Mouse (Mus musculus) ovary, adult 18-20 months (tissue): ENCODE results near the gene Fry.
A peak's percentile ranks its signal among the peaks of the same experiment; 100 is the strongest.

ENCODE experiments used
- DNase-seq: peaks from one replicate; pipeline ENCODE4 v3.0.0; 2022; ENCODE audit warnings: low spot score, mixed read lengths

Fry gene

DNA sequence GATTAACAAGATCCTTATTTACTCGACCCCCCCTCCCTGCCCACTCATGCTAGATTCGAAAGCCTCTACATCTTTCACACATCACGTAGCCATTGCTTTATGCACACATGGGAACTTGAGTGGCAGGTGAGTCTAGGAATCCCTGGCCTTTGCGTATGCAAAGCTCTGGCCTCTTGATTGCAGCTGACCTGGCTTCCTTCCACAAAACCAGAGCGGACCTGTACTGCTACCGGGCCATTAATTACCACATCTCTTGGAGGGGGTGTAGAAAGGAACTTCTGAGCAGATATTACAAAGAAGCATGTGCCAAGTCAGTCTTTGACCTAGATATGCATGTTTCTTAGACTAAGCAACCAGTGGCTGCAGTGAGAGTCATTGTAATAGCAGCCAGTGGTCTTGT, 55.4 kb downstream of the Fry start:
- DNase-seq, result no peak

DNA sequence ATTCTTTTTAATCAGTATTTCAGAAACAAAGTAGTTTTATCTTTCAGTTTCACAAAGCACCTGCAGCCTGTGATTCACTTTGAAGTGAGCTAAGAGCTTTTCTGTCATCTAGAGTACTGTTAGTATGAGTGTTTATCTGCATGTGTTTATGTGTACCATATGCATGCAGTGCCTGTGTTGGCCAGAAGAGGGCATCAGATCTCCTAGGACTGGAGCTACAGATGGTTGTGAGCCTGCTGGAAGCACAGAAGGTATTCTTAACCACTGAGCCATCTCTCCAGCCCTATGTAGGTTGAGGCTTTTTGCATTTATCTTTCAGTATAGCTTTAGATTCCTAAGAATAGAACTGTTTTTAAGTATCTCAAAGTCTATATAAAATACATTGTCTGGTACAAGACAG, 56.5 kb downstream of the Fry start:
- DNase-seq, result no peak

DNA sequence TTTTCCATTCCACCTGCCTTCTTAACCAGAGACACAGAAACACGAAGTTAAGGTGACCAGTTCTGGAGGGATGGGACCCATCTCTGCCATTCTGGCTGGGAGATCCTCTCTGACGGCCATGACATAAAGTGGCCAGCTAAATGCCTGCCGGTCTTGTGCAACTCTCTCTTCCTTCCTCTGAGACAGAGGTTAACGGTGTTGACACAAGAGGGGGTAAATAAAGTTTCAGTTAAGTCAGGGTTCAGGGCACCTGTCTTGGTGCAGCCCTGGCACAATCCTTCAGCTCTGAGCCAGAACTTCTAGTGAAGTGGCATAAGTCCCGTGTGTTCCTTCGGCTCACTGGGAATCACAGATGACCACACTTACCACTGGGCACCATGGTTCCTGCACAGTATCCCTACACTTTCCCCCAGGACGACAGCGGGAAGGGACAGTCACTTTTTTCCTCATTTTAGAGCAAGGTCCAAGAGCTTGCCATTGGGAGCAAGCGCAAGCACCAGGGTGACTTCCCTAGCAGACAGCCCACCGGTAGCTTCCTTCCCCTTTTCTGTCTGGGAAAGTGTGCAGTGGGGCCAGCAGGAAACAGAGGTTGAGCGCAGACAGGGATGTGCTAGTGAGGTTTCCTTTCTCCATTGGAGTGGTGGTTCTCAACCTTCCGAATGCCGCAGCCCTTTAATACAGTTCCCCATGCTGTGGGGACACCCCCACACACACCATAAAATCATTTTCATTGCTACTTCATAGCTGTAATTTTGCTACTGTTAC, 58.0 kb downstream of the Fry start:
- DNase-seq, result no peak

DNA sequence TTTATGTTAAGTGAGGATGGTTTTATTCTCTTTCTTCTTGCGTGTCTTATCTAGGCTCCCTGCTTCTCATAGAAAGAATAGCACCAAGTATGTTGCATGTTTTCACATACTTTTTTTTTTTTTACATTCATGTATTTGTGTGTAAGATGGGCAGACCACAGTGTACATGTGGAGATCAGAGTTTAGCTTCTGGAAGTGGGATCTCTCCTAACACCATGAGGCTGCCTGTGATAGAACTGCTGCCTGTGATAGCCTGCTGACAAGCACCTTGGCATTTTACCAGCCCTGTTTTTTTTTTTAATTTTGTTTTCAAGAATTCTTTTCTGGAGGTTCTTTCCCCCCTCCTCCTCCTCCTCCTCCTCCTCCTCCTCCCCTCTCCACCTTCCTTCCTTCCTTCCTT, 59.3 kb downstream of the Fry start:
- no peak for DNase-seq

DNA sequence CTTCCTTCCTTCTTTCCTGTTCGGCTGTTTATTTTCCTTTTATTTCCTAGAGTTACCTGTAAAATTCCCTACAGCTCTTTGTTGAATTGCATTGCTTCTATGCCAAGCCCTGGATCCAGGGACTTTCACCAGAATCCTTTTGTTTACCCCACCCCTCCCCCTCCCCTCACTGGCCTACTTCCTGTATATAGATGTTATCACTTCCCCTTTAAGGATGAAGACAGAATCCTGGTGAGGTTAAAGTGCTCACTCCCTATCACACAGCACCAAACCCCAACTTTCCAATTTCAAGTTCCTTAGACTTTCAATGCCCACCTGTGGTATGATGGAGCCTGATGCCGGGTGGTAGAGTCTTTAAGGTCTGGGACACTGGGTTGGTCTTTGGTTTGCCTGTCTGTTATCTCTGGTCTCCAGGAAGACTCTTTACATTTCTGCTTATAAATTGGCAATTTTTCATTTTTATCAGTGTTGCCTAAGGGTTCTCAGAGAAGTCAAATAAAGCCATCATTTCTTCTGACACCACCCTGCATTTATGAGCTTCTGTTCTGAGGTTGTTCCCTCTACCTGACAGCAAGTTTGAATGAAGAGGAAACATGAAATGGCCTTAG, 59.9 kb downstream of the Fry start:
- DNase-seq, result no peak

- DNase-seq, result no peak
Observed at GRCm38 (mm10) chr5:150180985-150181607, 62.7 kb downstream of the Fry start.

- no peak for DNase-seq
Observed at GRCm38 (mm10) chr5:150184959-150185358, 66.5 kb downstream of the Fry start.

DNA sequence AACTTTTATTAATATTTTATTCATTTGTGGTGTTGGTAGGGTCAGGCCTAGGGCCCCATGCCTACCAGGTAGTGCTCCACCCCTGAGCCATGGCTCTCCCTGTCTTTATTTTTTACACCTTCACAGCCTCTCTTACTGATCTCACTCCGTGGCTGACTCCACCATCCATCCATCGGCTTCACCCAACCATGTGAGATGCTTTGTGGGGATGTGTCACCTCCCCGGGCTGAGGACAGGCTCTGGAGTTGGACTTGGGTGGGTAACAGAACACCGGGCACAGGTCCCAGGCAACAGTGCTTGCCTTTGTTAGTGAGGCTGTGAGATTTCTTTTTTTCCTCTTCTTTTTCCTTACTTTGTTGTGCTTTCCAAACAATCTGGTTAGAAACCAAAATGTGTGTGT, 67.7 kb downstream of the Fry start:
- DNase-seq, result no peak

- no peak for DNase-seq
Observed at GRCm38 (mm10) chr5:150186676-150187075, 68.2 kb downstream of the Fry start.

- DNase-seq, result no peak
Observed at GRCm38 (mm10) chr5:150188031-150188430, 69.6 kb downstream of the Fry start.

DNA sequence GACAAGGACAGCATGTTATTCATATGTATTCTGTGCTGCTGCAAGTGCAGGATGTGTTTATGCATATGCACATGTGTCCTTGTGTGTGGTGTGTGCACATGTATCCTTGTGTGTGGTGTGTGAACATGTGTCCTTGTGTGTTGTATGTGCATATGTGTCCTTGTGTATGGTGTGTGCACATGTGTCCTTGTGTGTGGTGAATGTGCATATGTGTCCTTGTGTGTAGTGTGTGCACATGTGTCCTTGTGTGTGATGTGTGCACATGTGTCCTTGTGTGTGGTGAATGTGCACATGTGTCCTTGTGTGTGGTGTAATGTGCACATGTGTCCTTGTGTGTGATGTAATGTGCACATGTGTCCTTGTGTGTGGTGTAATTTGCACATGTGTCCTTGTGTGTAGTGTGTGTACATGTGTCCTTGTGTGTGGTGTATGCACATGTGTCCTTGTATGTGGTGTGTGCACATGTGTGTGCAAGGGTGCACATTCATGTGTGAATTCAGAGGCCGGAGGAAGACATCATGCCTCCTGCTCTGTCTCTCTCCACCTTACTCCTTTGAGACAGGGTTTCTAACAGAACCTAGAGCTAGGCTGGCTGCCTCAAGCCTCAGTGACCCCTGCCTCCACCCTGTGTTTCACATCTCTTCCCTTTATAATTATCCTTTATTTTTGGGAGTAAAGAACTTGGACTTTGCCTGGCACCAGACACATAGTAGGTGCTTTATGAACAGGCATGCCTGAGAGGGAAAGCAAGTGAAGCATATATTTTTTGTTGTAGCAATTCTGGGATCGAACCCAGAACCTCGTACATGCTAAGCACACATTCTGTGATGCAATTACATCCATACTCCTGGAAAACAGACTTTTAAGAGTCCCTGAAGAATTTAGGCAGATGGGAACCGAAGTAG, 72.3 kb downstream of the Fry start:
- no peak for DNase-seq

DNA sequence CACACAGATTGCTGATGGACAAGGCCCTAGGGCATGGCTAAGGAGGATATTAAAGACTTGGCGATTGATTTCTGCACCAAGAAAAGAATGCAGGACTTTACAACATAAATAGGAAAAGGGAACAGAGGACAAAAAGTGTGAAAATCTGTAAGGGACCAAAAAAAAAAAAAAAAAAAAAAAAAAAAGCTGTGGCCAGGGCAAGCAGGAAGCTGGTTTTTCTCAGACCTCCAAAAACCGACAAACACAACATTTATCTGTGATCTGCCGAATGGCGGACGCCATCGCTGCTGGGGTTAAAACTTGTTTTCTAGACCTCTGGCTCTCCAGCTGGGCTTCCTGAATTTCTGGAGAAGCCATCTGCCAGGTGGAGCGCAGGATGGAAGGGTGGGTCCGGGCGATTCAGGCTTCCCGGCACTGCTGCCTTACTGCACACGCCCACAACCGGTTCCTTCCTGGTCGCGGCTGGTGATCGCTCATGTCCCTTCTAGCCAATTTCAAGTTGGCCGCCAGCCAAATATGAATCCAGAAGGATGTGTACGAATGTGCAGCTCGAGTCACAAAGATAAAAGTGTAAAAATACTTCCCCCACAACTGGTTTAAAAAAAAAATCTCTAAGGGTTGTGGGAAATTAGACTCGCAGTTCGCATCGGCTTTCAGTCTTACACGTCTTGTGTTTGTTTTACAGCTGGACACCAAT, 77.2 kb downstream of the Fry start:
- peak; percentile 50 for DNase-seq

- peak; percentile 35 for DNase-seq
Observed at GRCm38 (mm10) chr5:150196211-150196585, 77.8 kb downstream of the Fry start.

DNA sequence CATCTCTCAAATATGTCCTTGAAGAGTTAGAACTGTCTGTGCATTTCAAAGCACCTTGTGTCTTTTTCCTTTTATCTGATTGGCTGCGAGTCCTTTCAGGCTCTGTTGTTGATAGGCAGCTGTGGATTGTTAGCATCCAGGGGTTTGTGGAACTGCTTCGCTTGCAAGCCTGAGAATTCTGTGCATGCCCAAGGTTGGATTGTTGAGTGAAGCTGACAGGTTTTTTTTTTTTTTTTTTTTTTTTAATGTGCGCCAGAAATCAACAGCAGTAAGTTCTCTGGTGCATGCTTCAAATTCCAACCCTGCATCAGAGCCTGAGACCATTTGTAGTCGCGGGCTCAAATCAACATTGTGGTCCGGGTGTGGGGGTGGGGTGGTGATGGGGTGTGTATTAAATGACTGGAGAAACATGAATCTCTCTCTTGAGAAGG, 78.5 kb downstream of the Fry start:
- DNase-seq, result no peak

GRCm38 (mm10) chr5:150206749-150207148, 88.3 kb downstream of the Fry start:
- no peak for DNase-seq

- no peak for DNase-seq
Observed at GRCm38 (mm10) chr5:150207596-150207995, 89.2 kb downstream of the Fry start.

DNA sequence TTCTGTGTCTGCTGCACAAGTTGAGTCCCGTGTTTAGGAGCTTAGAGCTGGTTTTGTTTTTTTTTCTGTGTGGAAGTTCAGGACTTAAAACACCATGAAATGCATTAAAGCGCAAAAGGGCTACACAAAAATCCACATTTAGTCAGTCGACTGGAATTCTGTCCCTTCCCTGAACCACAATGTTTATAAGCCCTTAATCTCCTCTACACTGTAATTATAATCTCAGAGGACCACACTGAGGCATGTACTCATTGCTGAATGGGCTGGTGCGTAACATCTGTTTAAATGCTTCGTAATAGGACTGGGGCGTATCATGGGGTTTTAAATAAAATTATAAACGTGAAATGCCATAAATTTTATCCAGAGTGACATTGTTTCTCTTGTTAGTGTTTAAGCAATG, 89.6 kb downstream of the Fry start:
- no peak for DNase-seq

DNA sequence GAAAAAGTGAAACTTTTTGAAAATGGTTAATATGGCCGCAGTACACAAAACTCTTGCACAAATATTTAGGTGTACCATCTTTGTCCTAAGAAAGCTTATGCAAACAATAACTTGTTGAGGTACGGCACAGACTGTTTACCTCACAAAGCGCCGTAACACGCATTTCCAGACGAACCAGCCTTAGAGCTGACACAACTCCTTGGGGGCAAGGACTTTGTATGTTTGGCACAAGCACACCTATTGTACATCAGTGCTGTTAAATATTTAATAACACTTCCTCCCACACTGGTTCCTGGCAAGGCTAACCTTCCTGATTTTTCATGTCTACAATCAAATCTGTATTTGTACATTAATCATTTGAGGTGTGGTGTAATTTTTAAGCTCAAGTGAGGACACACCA, 95.6 kb downstream of the Fry start:
- DNase-seq, result no peak

DNA sequence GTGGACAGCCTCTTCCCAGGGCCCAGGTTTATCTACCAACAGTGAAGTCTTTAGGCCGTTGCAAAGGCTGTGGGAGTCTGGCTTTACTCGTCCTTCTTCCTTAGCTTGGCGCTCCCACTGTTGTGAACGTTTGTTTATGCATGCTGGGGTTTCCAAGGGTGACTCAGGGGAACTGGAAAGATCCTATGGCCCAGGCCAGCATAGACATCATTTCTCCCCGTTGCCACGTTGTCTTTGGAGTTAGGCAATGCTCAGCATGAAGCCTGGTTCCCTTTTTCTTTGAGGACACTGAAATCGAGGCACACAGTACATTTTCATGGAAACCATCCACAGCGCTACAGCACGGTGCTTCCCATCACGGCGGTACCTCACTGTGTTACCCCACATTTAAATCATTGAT, 97.6 kb downstream of the Fry start:
- DNase-seq, result no peak

DNA sequence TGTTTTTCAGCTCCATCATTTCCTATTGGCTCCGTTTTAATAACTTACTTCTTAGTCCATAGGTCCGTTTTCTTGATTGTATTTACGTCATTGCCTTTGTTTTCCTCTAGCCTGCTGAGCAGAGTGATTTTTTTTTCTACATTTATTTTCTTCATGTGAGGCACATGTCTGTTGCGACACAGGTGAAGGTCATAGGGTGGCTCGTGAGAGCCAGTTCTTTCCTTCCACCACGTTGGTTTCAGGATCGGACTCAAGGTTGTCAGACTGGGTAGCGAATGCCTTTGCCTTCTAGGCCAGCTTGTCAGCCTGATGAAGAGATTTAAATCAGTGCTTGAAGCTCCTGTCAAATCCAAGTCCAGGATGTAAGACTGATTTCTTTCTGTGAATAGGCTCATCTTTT, 101.0 kb downstream of the Fry start:
- DNase-seq, result no peak

DNA sequence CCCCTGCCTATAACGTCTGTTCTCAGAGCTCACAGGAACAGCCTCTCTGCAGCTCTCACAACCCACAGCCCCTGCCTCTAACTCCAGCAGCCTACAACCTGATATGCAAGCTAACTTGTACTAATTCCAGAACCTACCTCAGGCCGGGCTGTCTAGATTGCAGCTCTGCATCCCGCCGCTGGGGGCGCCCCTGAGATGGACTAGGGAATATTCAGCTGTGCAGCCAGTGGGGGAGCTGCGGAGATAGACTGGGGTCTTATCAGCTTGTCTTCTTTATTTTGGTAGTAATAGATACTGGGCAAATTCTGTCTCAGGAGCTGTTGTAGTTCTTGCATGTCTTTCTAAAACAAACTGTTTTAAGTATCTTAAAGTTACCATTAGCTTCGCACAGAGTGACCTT, 101.9 kb downstream of the Fry start:
- DNase-seq, result peak; percentile 21

DNA sequence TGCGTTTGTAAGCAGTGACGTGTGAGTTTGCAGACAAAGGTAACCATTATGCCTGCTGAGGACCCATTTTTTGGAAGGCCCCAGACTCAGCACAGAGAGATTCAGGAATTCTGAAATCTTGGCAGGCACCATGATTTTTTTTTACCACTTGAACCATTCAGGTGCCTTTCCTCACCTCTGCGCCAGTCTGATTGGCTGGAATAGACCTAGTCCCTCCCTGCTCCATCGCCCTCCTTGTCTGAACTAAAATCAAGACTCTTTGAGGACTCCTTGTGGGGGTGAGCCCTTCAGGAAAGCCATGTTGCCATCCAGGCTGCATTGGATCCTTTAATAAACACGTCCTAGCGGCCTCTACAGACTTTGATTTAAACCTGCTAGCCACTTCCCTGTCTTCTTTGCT, 103.4 kb downstream of the Fry start:
- DNase-seq, result no peak
